Mouse (Mus musculus): ENCODE measurements around the gene Fen1.

GRCm38 (mm10) chr19:10208851-10209250 lies 4.9 kb upstream of the Fen1 start:
- no peak for TF ChIP-seq POLR2A (IDR thresholded peaks at IDR 0.05; ENCODE audit: control insufficient read depth, low read depth, low read length)
- TF ChIP-seq CTCF (IDR thresholded peaks at IDR 0.05; ENCODE audit: control insufficient read depth, insufficient read depth, insufficient replicate concordance, low read depth, low read length) = no peak

All from testis, adult 2 months (tissue).